Mouse (Mus musculus) heart, postnatal 14 days (tissue): ENCODE results near the gene Prdx2. TPM values are rescaled to one million over a fixed set of nuclear protein-coding genes. Genes with fewer than 3 reads are reported as not detected.

Experiments used
- DNase-seq, 2 experiments: peaks; one replicate each; pipeline ENCODE4 v3.0.0; 2021 to 2022
- intact Hi-C: fragments of 180-260 bp; cut with DNase I; formaldehyde crosslinking; loops from one replicate; pipeline ENCODE4 v1.15.1; 2025
- total RNA-seq, 2 experiments: library from RNA; stranded (reverse); gene quantifications; 2 replicates each; pipeline ENCODE4 v1.2.3; 2021

Gene Prdx2
- total RNA-seq, 2 experiments from 2014 or later = 627 to 727 TPM

GRCm38 (mm10) chr8:84976031-84976762 is 6.8 kb downstream of the Prdx2 start:
- intact Hi-C loops = no loop called here
- DNase-seq = peak; percentile 96 to 97

- DNase-seq = no peak
- intact Hi-C loops = no loop called here
Observed at GRCm38 (mm10) chr8:84976763-84977434, 7.5 kb downstream of the Prdx2 start.

- intact Hi-C loops = no loop called here
- peak; percentile 72 to 77 for DNase-seq
Observed at GRCm38 (mm10) chr8:84977435-84978247, 8.3 kb downstream of the Prdx2 start.

GRCm38 (mm10) chr8:84978248-84978940 is 9.0 kb downstream of the Prdx2 start, which contains the start of gene Junb:
TSS of gene Junb (minus strand) at chr8:84978718.
- intact Hi-C loops = no loop called here
- DNase-seq = peak; percentile 95 to 96

GRCm38 (mm10) chr8:84979599-84980421 is 10.4 kb downstream of the Prdx2 start:
- peak; percentile 90 to 91 for DNase-seq
- intact Hi-C loops = no loop called here

- intact Hi-C loops = no loop called here
- peak; percentile 83 to 85 for DNase-seq
Observed at GRCm38 (mm10) chr8:84980622-84981358, 11.4 kb downstream of the Prdx2 start.

- intact Hi-C loops = no loop called here
- DNase-seq = no peak
Observed at GRCm38 (mm10) chr8:84981644-84982498, 12.5 kb downstream of the Prdx2 start.

- DNase-seq = no peak
- intact Hi-C loops = no loop called here
Observed at GRCm38 (mm10) chr8:84982499-84983011, 13.2 kb downstream of the Prdx2 start.

- intact Hi-C loops = no loop called here
- peak in 1 of 2 experiments; percentile 40 for DNase-seq
Observed at GRCm38 (mm10) chr8:84984294-84985048, 15.1 kb downstream of the Prdx2 start.

- intact Hi-C loops = no loop called here
- no peak for DNase-seq
Observed at GRCm38 (mm10) chr8:84985049-84985683, 15.8 kb downstream of the Prdx2 start.

- intact Hi-C loops = no loop called here
- peak; percentile 88 to 89 for DNase-seq
Observed at GRCm38 (mm10) chr8:84985684-84986378, 16.4 kb downstream of the Prdx2 start.

- no peak for DNase-seq
- intact Hi-C loops = no loop called here
Observed at GRCm38 (mm10) chr8:84986379-84986945, 17.1 kb downstream of the Prdx2 start.

GRCm38 (mm10) chr8:84987388-84987787 is 18.0 kb downstream of the Prdx2 start:
- intact Hi-C loops = no loop called here
- DNase-seq = no peak

GRCm38 (mm10) chr8:84987903-84988302 is 18.5 kb downstream of the Prdx2 start:
- intact Hi-C loops = no loop called here

GRCm38 (mm10) chr8:84989311-84989731 is 19.9 kb downstream of the Prdx2 start:
- intact Hi-C loops = loop anchor here (1.0 kb wide), 1 partner anchor 14 kb away; no protein-coding TSS in a partner anchor
- DNase-seq = peak; percentile 60 to 61

More at GRCm38 (mm10) chr8:84987903-84988302, 18.5 kb downstream of the Prdx2 start:
- peak; percentile 63 to 68 for DNase-seq
